ENCODE assay signal across 19 mouse cellular contexts in the genomic region with DNA sequence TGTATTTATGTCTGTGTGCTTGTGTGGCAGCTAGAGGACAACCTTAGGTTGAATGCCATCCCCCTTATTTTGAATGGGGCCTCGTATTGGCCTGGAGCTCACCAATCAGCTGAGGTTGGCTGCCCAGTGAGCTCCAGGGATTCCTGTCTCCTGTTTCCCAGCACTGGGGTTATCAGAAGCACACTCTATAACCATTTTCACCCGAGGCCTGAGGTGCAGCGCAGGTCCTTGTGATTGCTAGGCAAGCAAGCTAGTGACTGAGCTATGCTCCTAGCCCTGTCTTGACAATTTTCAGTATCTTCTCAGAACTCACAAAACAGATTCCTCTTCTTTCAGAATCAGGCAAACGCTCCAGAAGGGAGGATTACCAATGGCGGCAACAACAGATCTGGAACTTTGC. TPM values are rescaled to one million over a fixed set of nuclear protein-coding genes. Genes with fewer than 3 reads are reported as not detected.
DNase-seq lines count a peak whose midpoint lies in the region; ATAC-seq lines count a peak whose summit lies in the region.
"Had no signal": no experiment of that assay in that cellular context is flagged by ENCODE, and none has a peak within 500 bp of the region (broad histone marks: within the 10 kb centered on the region; RNA-seq: fewer than 3 reads in every experiment).

No protein-coding gene starts in this region.

- 80% methylated on average over 5 of the region's 5 CpGs for WGBS in heart, embryonic 10.5 days
- WGBS in midbrain, embryonic 11.5 days = 93% methylated on average over 5 of the region's 5 CpGs
- WGBS in midbrain, embryonic 14.5 days = 87% methylated on average over 5 of the region's 5 CpGs
- 79% methylated on average over 5 of the region's 5 CpGs for WGBS in liver, embryonic 16.5 days (ENCODE audit: insufficient replicate concordance)

- H3K4me1 ChIP-seq in heart, embryonic 10.5 days = peaks cover 25% of the 10 kb centered on the region
- peaks cover 10% of the 10 kb centered on the region for H3K4me1 ChIP-seq in midbrain, embryonic 11.5 days (ENCODE audit: control insufficient read depth, insufficient read depth, low read length)
- peaks cover 13% of the 10 kb centered on the region for H3K4me1 ChIP-seq in midbrain, embryonic 14.5 days (ENCODE audit: control insufficient read depth, insufficient read depth, low read length)
- H3K4me1 ChIP-seq in liver, embryonic 16.5 days (ENCODE audit: control insufficient read depth, low read depth, low read length) = peaks cover 33% of the 10 kb centered on the region

- no peaks in the 10 kb centered on the region for H3K9me3 ChIP-seq in heart, embryonic 10.5 days
- H3K9me3 ChIP-seq in midbrain, embryonic 11.5 days (ENCODE audit: control insufficient read depth, low read length) = no peaks in the 10 kb centered on the region
- H3K9me3 ChIP-seq in midbrain, embryonic 14.5 days (ENCODE audit: control insufficient read depth, low read length) = no peaks in the 10 kb centered on the region
- H3K9me3 ChIP-seq in liver, embryonic 16.5 days (replicated peaks; ENCODE audit: control insufficient read depth, low read length) = no peaks in the 10 kb centered on the region
- H3K9me3 ChIP-seq: embryonic facial prominence, embryonic 12.5 days; hindbrain, embryonic 13.5 days had no signal

- H3K27me3 ChIP-seq in heart, embryonic 10.5 days (ENCODE audit: insufficient read depth, poor library complexity, severe bottlenecking) = no peaks in the 10 kb centered on the region
- no peaks in the 10 kb centered on the region for H3K27me3 ChIP-seq in midbrain, embryonic 11.5 days (ENCODE audit: control insufficient read depth, insufficient read depth, low read length)
- H3K27me3 ChIP-seq in midbrain, embryonic 14.5 days (ENCODE audit: control insufficient read depth, insufficient read depth, low read length) = no peaks in the 10 kb centered on the region
- H3K27me3 ChIP-seq in liver, embryonic 16.5 days (ENCODE audit: control insufficient read depth, insufficient read depth, low read depth, low read length) = no peaks in the 10 kb centered on the region
- H3K27me3 ChIP-seq: embryonic facial prominence, embryonic 12.5 days; hindbrain, embryonic 13.5 days had no signal

- H3K4me3 ChIP-seq in heart, embryonic 10.5 days = peak overlapping the region; percentile 5; the same call in 1 of the 2 replicates
- H3K4me3 ChIP-seq in midbrain, embryonic 11.5 days (ENCODE audit: low read depth, low read length) = no peak overlapping the region
- H3K4me3 ChIP-seq in midbrain, embryonic 14.5 days (replicated peaks; ENCODE audit: low read depth, low read length) = no peak overlapping the region
- H3K4me3 ChIP-seq in liver, embryonic 16.5 days (ENCODE audit: low read depth, low read length) = peak overlapping the region; percentile 84
- H3K4me3 ChIP-seq: embryonic facial prominence, embryonic 12.5 days; gastrocnemius, adult 2 months; hindbrain, embryonic 13.5 days had no signal

- H3K27ac ChIP-seq in heart, embryonic 10.5 days = peak overlapping the region; percentile 36; the same call in 1 of the 2 replicates
- H3K27ac ChIP-seq in midbrain, embryonic 11.5 days (ENCODE audit: low read depth, low read length) = no peak overlapping the region
- no peak overlapping the region for H3K27ac ChIP-seq in midbrain, embryonic 14.5 days (replicated peaks; ENCODE audit: low read depth, low read length)
- peak overlapping the region; percentile 96 for H3K27ac ChIP-seq in liver, embryonic 16.5 days (ENCODE audit: low read length)
- H3K27ac ChIP-seq: embryonic facial prominence, embryonic 12.5 days; gastrocnemius, adult 2 months; hindbrain, embryonic 13.5 days; kidney, postnatal 0 days had no signal

- ATAC-seq in midbrain, embryonic 11.5 days (ENCODE audit: low FRiP score) = no peak
- ATAC-seq in midbrain, embryonic 14.5 days (ENCODE audit: low FRiP score, low TSS enrichment) = no peak
- no peak for ATAC-seq in liver, embryonic 16.5 days (ENCODE audit: low read depth)
- ATAC-seq: CD4-positive, CD25-positive, alpha-beta regulatory T cell, adult 4 months; forebrain, embryonic 14.5 days had no signal

- no peak overlapping the region for H3K9ac ChIP-seq in midbrain, embryonic 11.5 days (ENCODE audit: low read length)
- no peak overlapping the region for H3K9ac ChIP-seq in midbrain, embryonic 14.5 days (replicated peaks; ENCODE audit: low read length)
- peak overlapping the region; percentile 48 for H3K9ac ChIP-seq in liver, embryonic 16.5 days (ENCODE audit: low read depth, low read length)
- H3K9ac ChIP-seq: embryonic facial prominence, embryonic 12.5 days had no signal

- peaks cover 46% of the 10 kb centered on the region for H3K36me3 ChIP-seq in heart, embryonic 10.5 days
- peaks cover 7% of the 10 kb centered on the region; the same call in 1 of the 2 replicates for H3K36me3 ChIP-seq in midbrain, embryonic 11.5 days (ENCODE audit: control insufficient read depth, insufficient read depth, low read length)
- peaks cover 18% of the 10 kb centered on the region for H3K36me3 ChIP-seq in midbrain, embryonic 14.5 days (ENCODE audit: control insufficient read depth, insufficient read depth, low read length)
- H3K36me3 ChIP-seq in liver, embryonic 16.5 days (ENCODE audit: control insufficient read depth, insufficient read depth) = peaks cover 26% of the 10 kb centered on the region

- H3K4me2 ChIP-seq in midbrain, embryonic 11.5 days = no peak overlapping the region
- H3K4me2 ChIP-seq in midbrain, embryonic 14.5 days (ENCODE audit: low read length) = no peak overlapping the region
- H3K4me2 ChIP-seq in liver, embryonic 16.5 days (ENCODE audit: low read depth, low read length) = peak overlapping the region; percentile 49
- H3K4me2 ChIP-seq: embryonic facial prominence, embryonic 12.5 days had no signal

- peak; percentile 73 for DNase-seq in heart, embryonic 10.5 days (ENCODE audit: low spot score)
- no peak for DNase-seq in heart, adult 11 months
- DNase-seq in midbrain, embryonic 11.5 days (ENCODE audit: low spot score, missing footprints) = peak; percentile 65
- no peak for DNase-seq in midbrain, embryonic 14.5 days
- peak; percentile 34 for DNase-seq in liver
- no peak for DNase-seq in ovary, postnatal 14 days (ENCODE audit: low spot score)
- DNase-seq: cerebellum, adult 18-20 months; cerebellum, postnatal 14 days; gastrocnemius, adult 2 months; kidney, adult 11 months; left cerebral cortex, postnatal 4 days; lung, adult 2 months; thymus, postnatal 14 days had no signal

RNA-seq across cellular contexts. Expression of a gene that starts 2.5 kb away (rescaled TPM):
- 50.8 and 67.8 TPM in 2 replicates for polyA plus RNA-seq in heart, embryonic 10.5 days (2016; fragmentation: Nextera tagmentation; extraction: Ambion mirVana)
- 64.8 and 65.8 TPM in 2 replicates for polyA plus RNA-seq in midbrain, embryonic 11.5 days (2014; fragmentation: Nextera tagmentation; extraction: Ambion mirVana)
- polyA plus RNA-seq in midbrain, embryonic 14.5 days (2014; fragmentation: Nextera tagmentation; extraction: Ambion mirVana) = 62.6 and 70.0 TPM in 2 replicates
- polyA plus RNA-seq in liver, embryonic 16.5 days (2015; fragmentation: Nextera tagmentation; extraction: Ambion mirVana) = 61.4 and 63.3 TPM in 2 replicates

RNA-seq across cellular contexts. Expression of a gene that starts 12.1 kb away (rescaled TPM):
- polyA plus RNA-seq in heart, embryonic 10.5 days (2016; fragmentation: Nextera tagmentation; extraction: Ambion mirVana) = 105 and 134 TPM in 2 replicates
- 136 and 144 TPM in 2 replicates for polyA plus RNA-seq in midbrain, embryonic 11.5 days (2014; fragmentation: Nextera tagmentation; extraction: Ambion mirVana)
- polyA plus RNA-seq in midbrain, embryonic 14.5 days (2014; fragmentation: Nextera tagmentation; extraction: Ambion mirVana) = 201 and 236 TPM in 2 replicates
- 37.0 and 39.9 TPM in 2 replicates for polyA plus RNA-seq in liver, embryonic 16.5 days (2015; fragmentation: Nextera tagmentation; extraction: Ambion mirVana)

RNA-seq across cellular contexts. Expression of a gene that starts 21.0 kb away (rescaled TPM):
- 46.0 and 48.0 TPM in 2 replicates for polyA plus RNA-seq in heart, embryonic 10.5 days (2016; fragmentation: Nextera tagmentation; extraction: Ambion mirVana)
- polyA plus RNA-seq in midbrain, embryonic 11.5 days (2014; fragmentation: Nextera tagmentation; extraction: Ambion mirVana) = 25.6 and 27.0 TPM in 2 replicates
- 31.8 and 42.5 TPM in 2 replicates for polyA plus RNA-seq in midbrain, embryonic 14.5 days (2014; fragmentation: Nextera tagmentation; extraction: Ambion mirVana)
- polyA plus RNA-seq in liver, embryonic 16.5 days (2015; fragmentation: Nextera tagmentation; extraction: Ambion mirVana) = 34.5 and 37.6 TPM in 2 replicates

RNA-seq across cellular contexts. Expression of a gene that starts 37.0 kb away (rescaled TPM):
- polyA plus RNA-seq in heart, embryonic 10.5 days (2016; fragmentation: Nextera tagmentation; extraction: Ambion mirVana) = 35.6 and 36.1 TPM in 2 replicates
- polyA plus RNA-seq in midbrain, embryonic 11.5 days (2014; fragmentation: Nextera tagmentation; extraction: Ambion mirVana) = 42.8 and 43.6 TPM in 2 replicates
- polyA plus RNA-seq in midbrain, embryonic 14.5 days (2014; fragmentation: Nextera tagmentation; extraction: Ambion mirVana) = 25.0 and 33.8 TPM in 2 replicates
- polyA plus RNA-seq in liver, embryonic 16.5 days (2015; fragmentation: Nextera tagmentation; extraction: Ambion mirVana) = 29.1 and 29.4 TPM in 2 replicates

RNA-seq across cellular contexts. Expression of a gene that starts 38.3 kb away (rescaled TPM):
- polyA plus RNA-seq in heart, embryonic 10.5 days (2016; fragmentation: Nextera tagmentation; extraction: Ambion mirVana) = 67.5 and 77.1 TPM in 2 replicates
- polyA plus RNA-seq in midbrain, embryonic 11.5 days (2014; fragmentation: Nextera tagmentation; extraction: Ambion mirVana) = 55.1 and 62.9 TPM in 2 replicates
- 57.6 and 61.0 TPM in 2 replicates for polyA plus RNA-seq in midbrain, embryonic 14.5 days (2014; fragmentation: Nextera tagmentation; extraction: Ambion mirVana)
- polyA plus RNA-seq in liver, embryonic 16.5 days (2015; fragmentation: Nextera tagmentation; extraction: Ambion mirVana) = 105 and 107 TPM in 2 replicates

Comparison
In these comparisons a context has a peak if more than half of its experiments do, and no peak if none do; other contexts are left out.
1. DNase-seq: peak in heart, embryonic 10.5 days (single experiment), midbrain, embryonic 11.5 days (single experiment) and liver (single experiment); none in heart, adult 11 months (single experiment), midbrain, embryonic 14.5 days (single experiment) and ovary, postnatal 14 days (single experiment).
2. H3K27ac ChIP-seq: peak in heart, embryonic 10.5 days (single experiment) and liver, embryonic 16.5 days (single experiment); none in midbrain, embryonic 11.5 days (single experiment) and midbrain, embryonic 14.5 days (single experiment).
3. H3K4me3 ChIP-seq: peak in heart, embryonic 10.5 days (single experiment) and liver, embryonic 16.5 days (single experiment); none in midbrain, embryonic 11.5 days (single experiment) and midbrain, embryonic 14.5 days (single experiment).